ENCODE assay signal across 27 mouse cellular contexts in the genomic region with DNA sequence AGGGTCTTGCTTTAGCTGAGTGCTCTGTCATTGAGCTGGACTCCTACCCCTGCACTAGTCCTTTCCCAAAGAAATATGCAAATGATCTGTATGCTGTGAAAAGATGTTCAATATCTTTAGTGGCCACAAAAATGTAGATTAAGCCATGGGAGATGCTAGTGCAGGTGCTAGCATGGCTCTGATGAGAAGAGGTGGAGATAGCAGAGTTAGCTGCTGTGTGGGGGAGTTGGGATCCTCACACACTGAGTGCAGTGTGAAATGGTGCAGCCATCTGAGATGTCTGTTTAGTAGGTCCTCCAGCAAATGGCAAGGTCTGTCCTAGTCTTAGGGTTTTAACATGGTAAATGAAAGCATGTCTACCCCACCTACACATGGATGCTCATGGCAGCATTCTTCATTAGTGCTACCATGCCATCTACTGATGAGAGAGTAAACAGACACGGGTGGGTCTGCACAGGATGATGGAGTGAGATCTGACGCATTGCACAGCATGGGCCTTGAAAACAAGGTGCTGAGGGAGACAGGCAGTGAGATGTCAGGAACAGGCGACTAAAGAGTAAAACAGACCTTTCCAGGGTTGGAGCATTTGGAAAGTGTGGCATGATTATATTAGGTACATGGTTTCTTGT. TPM values are rescaled to one million over a fixed set of nuclear protein-coding genes. Genes with fewer than 3 reads are reported as not detected.
A peak's percentile ranks its signal among the peaks of the same experiment; 100 is the strongest.
DNase-seq lines count a peak whose midpoint lies in the region; ATAC-seq lines count a peak whose summit lies in the region.
"Had no signal": no experiment of that assay in that cellular context is flagged by ENCODE, and none has a peak within 500 bp of the region (broad histone marks: within the 10 kb centered on the region; RNA-seq: fewer than 3 reads in every experiment).

No protein-coding gene starts in this region.

- intact Hi-C loops in heart, postnatal 36 days (cut with DNase I), result no loop called here

- peaks cover 4% of the 10 kb centered on the region; the same call in 1 of the 2 replicates for H3K36me3 ChIP-seq in heart, embryonic 12.5 days
- H3K36me3 ChIP-seq in liver, embryonic 16.5 days (ENCODE audit: control insufficient read depth, insufficient read depth), result peaks cover 7% of the 10 kb centered on the region
- H3K36me3 ChIP-seq in limb, embryonic 10.5 days, result peaks cover 2% of the 10 kb centered on the region

- no peak for DNase-seq in heart, postnatal 36 days
- DNase-seq in brain, adult 2 months (ENCODE audit: low read depth, low spot score), result peak; percentile 60
- peak; percentile 46 for DNase-seq in liver
- no peak for DNase-seq in right cerebral cortex, postnatal 4 days
- DNase-seq in limb, embryonic 10.5 days (ENCODE audit: low spot score), result no peak
- no peak for DNase-seq in kidney, adult 9 months
- DNase-seq: cerebellum, adult 11-12 months; cerebellum, postnatal 25 days; embryo, embryonic 11 days; gastrocnemius, postnatal 14 days; heart, adult 11 months; heart, postnatal 14 days; kidney, postnatal 36 days; left cerebral cortex, postnatal 4 days; lung, postnatal 14 days; right cerebral cortex, adult 18-20 months; thymus, adult 2 months; thymus, postnatal 4 days had no signal

- WGBS in heart, embryonic 12.5 days, result 55% methylated on average over 3 of the region's 3 CpGs
- 56% methylated on average over 3 of the region's 3 CpGs for WGBS in liver, embryonic 16.5 days (ENCODE audit: insufficient replicate concordance)
- 79% methylated on average over 3 of the region's 3 CpGs for WGBS in limb, embryonic 10.5 days

- no peaks in the 10 kb centered on the region for H3K9me3 ChIP-seq in heart, embryonic 12.5 days (replicated peaks)
- H3K9me3 ChIP-seq in liver, embryonic 16.5 days (replicated peaks; ENCODE audit: control insufficient read depth, low read length), result no peaks in the 10 kb centered on the region
- no peaks in the 10 kb centered on the region for H3K9me3 ChIP-seq in limb, embryonic 10.5 days (replicated peaks)
- H3K9me3 ChIP-seq: embryonic facial prominence, embryonic 13.5 days; G1E; heart, embryonic 13.5 days had no signal

- no peak overlapping the region for H3K27ac ChIP-seq in heart, embryonic 12.5 days (ENCODE audit: poor library complexity, severe bottlenecking)
- peak overlapping the region; percentile 67 for H3K27ac ChIP-seq in liver, embryonic 16.5 days (ENCODE audit: low read length)
- H3K27ac ChIP-seq in limb, embryonic 10.5 days, result no peak overlapping the region
- H3K27ac ChIP-seq: embryonic facial prominence, embryonic 13.5 days; heart, embryonic 13.5 days; hindbrain, embryonic 14.5 days had no signal

- H3K4me2 ChIP-seq in heart, embryonic 12.5 days, result no peak overlapping the region
- H3K4me2 ChIP-seq in liver, embryonic 16.5 days (ENCODE audit: low read depth, low read length), result no peak overlapping the region
- H3K4me2 ChIP-seq: embryonic facial prominence, embryonic 13.5 days; heart, embryonic 13.5 days; hindbrain, embryonic 14.5 days; midbrain, embryonic 11.5 days had no signal

- H3K27me3 ChIP-seq in heart, embryonic 12.5 days (replicated peaks), result no peaks in the 10 kb centered on the region
- H3K27me3 ChIP-seq in liver, embryonic 16.5 days (ENCODE audit: control insufficient read depth, insufficient read depth, low read depth, low read length), result no peaks in the 10 kb centered on the region
- no peaks in the 10 kb centered on the region for H3K27me3 ChIP-seq in limb, embryonic 10.5 days (ENCODE audit: low read depth, poor library complexity, severe bottlenecking)
- H3K27me3 ChIP-seq: embryonic facial prominence, embryonic 13.5 days; heart, embryonic 13.5 days; Patski had no signal

- ATAC-seq in heart, embryonic 12.5 days (ENCODE audit: insufficient number of reproducible peaks, low FRiP score), result peak; percentile 37; the same call in 1 of the 2 replicates
- ATAC-seq in liver, embryonic 16.5 days (ENCODE audit: low read depth), result peak; percentile 33
- ATAC-seq: forebrain, embryonic 14.5 days; Patski had no signal

- H3K9ac ChIP-seq in heart, embryonic 12.5 days, result no peak overlapping the region
- peak overlapping the region; percentile 37 for H3K9ac ChIP-seq in liver, embryonic 16.5 days (ENCODE audit: low read depth, low read length)
- H3K9ac ChIP-seq: heart, embryonic 13.5 days; hindbrain, embryonic 14.5 days had no signal

- peaks cover 22% of the 10 kb centered on the region for H3K4me1 ChIP-seq in heart, embryonic 12.5 days (replicated peaks)
- H3K4me1 ChIP-seq in liver, embryonic 16.5 days (ENCODE audit: control insufficient read depth, low read depth, low read length), result peaks cover 71% of the 10 kb centered on the region
- H3K4me1 ChIP-seq in limb, embryonic 10.5 days, result 0 out of 2 replicates have a peak, but pooled peaks cover 4% of the 10 kb centered on the region
- H3K4me1 ChIP-seq: embryonic facial prominence, embryonic 13.5 days had no signal

- H3K4me3 ChIP-seq in heart, embryonic 12.5 days, result no peak overlapping the region
- no peak overlapping the region for H3K4me3 ChIP-seq in liver, embryonic 16.5 days (ENCODE audit: low read depth, low read length)
- H3K4me3 ChIP-seq in limb, embryonic 10.5 days, result no peak overlapping the region
- H3K4me3 ChIP-seq: embryonic facial prominence, embryonic 13.5 days; heart, embryonic 13.5 days had no signal

RNA-seq across cellular contexts. Expression of a gene that starts 28.9 kb away (rescaled TPM):
- 5.1 and 6.8 TPM in 2 replicates for polyA plus RNA-seq in heart, embryonic 12.5 days (2016; fragmentation: Nextera tagmentation; extraction: Ambion mirVana)
- total RNA-seq in heart, postnatal 36 days (2021), result 10 to 100 TPM; 21.1 to 24.4 TPM
- polyA plus RNA-seq in liver, embryonic 16.5 days (2015; fragmentation: Nextera tagmentation; extraction: Ambion mirVana), result 8.5 and 8.7 TPM in 2 replicates
- 4.2 and 5.1 TPM in 2 replicates for polyA plus RNA-seq in limb, embryonic 10.5 days (2016; fragmentation: Nextera tagmentation; extraction: Ambion mirVana)

RNA-seq across cellular contexts. Expression of a gene that starts 44.6 kb away (rescaled TPM):
- polyA plus RNA-seq in heart, embryonic 12.5 days (2016; fragmentation: Nextera tagmentation; extraction: Ambion mirVana), result 377 and 402 TPM in 2 replicates
- 100 to 1,000 TPM; 519 to 543 TPM for total RNA-seq in heart, postnatal 36 days (2021)
- polyA plus RNA-seq in liver, embryonic 16.5 days (2015; fragmentation: Nextera tagmentation; extraction: Ambion mirVana), result 278 and 327 TPM in 2 replicates
- 661 and 766 TPM in 2 replicates for polyA plus RNA-seq in limb, embryonic 10.5 days (2016; fragmentation: Nextera tagmentation; extraction: Ambion mirVana)

RNA-seq across cellular contexts. Expression of a gene that starts 57.7 kb away (rescaled TPM):
- polyA plus RNA-seq in heart, embryonic 12.5 days (2016; fragmentation: Nextera tagmentation; extraction: Ambion mirVana), result 22.9 and 24.3 TPM in 2 replicates
- 100 to 1,000 TPM; 166 to 210 TPM for total RNA-seq in heart, postnatal 36 days (2021)
- polyA plus RNA-seq in liver, embryonic 16.5 days (2015; fragmentation: Nextera tagmentation; extraction: Ambion mirVana), result 6.6 and 7.0 TPM in 2 replicates
- 23.6 and 24.9 TPM in 2 replicates for polyA plus RNA-seq in limb, embryonic 10.5 days (2016; fragmentation: Nextera tagmentation; extraction: Ambion mirVana)

Comparison
In these comparisons a context has a peak if more than half of its experiments do, and no peak if none do; other contexts are left out.
1. DNase-seq: peak in brain, adult 2 months (single experiment) and liver (single experiment); none in heart, postnatal 36 days (0 of 2), right cerebral cortex, postnatal 4 days (single experiment), limb, embryonic 10.5 days (single experiment) and kidney, adult 9 months (single experiment).